In the genomic region with DNA sequence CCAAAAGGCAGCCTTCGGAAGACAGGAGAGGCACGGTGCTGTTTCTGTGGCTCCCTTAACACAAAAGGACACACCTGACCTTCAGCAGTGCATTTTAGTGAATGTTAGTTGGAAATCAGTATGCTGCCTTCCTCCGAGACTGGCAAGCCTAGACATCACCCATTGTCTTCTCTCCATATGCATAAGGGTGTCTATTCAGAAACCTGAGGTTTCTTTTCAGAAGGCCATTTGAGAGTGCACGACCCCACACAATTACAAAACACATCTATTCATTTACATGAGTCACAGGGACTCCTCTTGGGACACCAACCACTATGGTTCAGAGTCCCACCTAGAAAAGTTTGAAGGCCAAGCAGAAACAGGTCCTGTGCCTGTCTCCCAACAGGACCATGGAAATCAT, we compare ENCODE assay signal across 18 mouse cellular contexts.
A peak's percentile ranks its signal among the peaks of the same experiment; 100 is the strongest.
DNase-seq lines count a peak whose midpoint lies in the region; ATAC-seq and TF ChIP-seq lines count a peak whose summit lies in the region.
"Had no signal": no experiment of that assay in that cellular context is flagged by ENCODE, and none has a peak within 500 bp of the region (broad histone marks: within the 10 kb centered on the region; RNA-seq: fewer than 3 reads in every experiment).

No protein-coding gene starts in this region.

- no peaks in the 10 kb centered on the region for H3K9me3 ChIP-seq in hindbrain, embryonic 13.5 days
- no peaks in the 10 kb centered on the region for H3K9me3 ChIP-seq in hindbrain, embryonic 16.5 days (ENCODE audit: control insufficient read depth, low read length)
- no peaks in the 10 kb centered on the region for H3K9me3 ChIP-seq in midbrain, embryonic 14.5 days (ENCODE audit: control insufficient read depth, low read length)
- no peaks in the 10 kb centered on the region for H3K9me3 ChIP-seq in midbrain, embryonic 15.5 days
- H3K9me3 ChIP-seq in ES-E14 (ENCODE audit: control insufficient read depth, insufficient read depth, low read depth, low read length): no peaks in the 10 kb centered on the region
- H3K9me3 ChIP-seq: embryonic facial prominence, embryonic 13.5 days; heart, embryonic 12.5 days had no signal

- no peak for DNase-seq in midbrain, embryonic 14.5 days
- no peak for DNase-seq in ES-E14 (ENCODE audit: low read depth, low spot score)
- no peak for DNase-seq in adrenal gland, postnatal 10 days
- no peak for DNase-seq in gastrocnemius, postnatal 4 days (ENCODE audit: low spot score in 2 of 2)
- DNase-seq: adrenal gland, postnatal 25 days; cerebellum, adult 18-20 months; cerebellum, adult 9-11 months; cerebellum, postnatal 36 days; gastrocnemius, postnatal 10 days; heart, adult 2 months; kidney, adult 8-10 months had no signal

- in situ Hi-C loops in ES-E14 (cut with MboI; ENCODE audit: low sequenced_read_pairs in 2 of 2, unreplicated experiment in 2 of 2): no loop called here

- no peak overlapping the region for H3K4me3 ChIP-seq in hindbrain, embryonic 13.5 days
- H3K4me3 ChIP-seq in hindbrain, embryonic 16.5 days (ENCODE audit: low read length): no peak overlapping the region
- no peak overlapping the region for H3K4me3 ChIP-seq in midbrain, embryonic 14.5 days (replicated peaks; ENCODE audit: low read depth, low read length)
- no peak overlapping the region for H3K4me3 ChIP-seq in midbrain, embryonic 15.5 days
- H3K4me3 ChIP-seq in ES-E14 (ENCODE audit: insufficient read depth in 1 of 2, low read depth in 1 of 2, low read length in 2 of 2, poor library complexity in 1 of 2, severe bottlenecking in 1 of 2): no peak overlapping the region
- H3K4me3 ChIP-seq: embryonic facial prominence, embryonic 13.5 days; heart, adult 2 months; heart, embryonic 12.5 days had no signal

- H3K27ac ChIP-seq in hindbrain, embryonic 13.5 days: peak overlapping the region; percentile 55
- no peak overlapping the region for H3K27ac ChIP-seq in hindbrain, embryonic 16.5 days (ENCODE audit: low read depth, low read length)
- peak overlapping the region; percentile 20; the same call in 1 of the 2 replicates for H3K27ac ChIP-seq in midbrain, embryonic 14.5 days (replicated peaks; ENCODE audit: low read depth, low read length)
- H3K27ac ChIP-seq in midbrain, embryonic 15.5 days: no peak overlapping the region
- 0 out of 2 replicates have a peak overlapping the region, but pooled peaks have one; percentile 47 for H3K27ac ChIP-seq in ES-E14 (ENCODE audit: insufficient read depth, low read depth, low read length, poor library complexity, severe bottlenecking)
- H3K27ac ChIP-seq: embryonic facial prominence, embryonic 13.5 days; heart, adult 2 months had no signal

- peaks cover 35% of the 10 kb centered on the region for H3K4me1 ChIP-seq in hindbrain, embryonic 13.5 days (replicated peaks)
- H3K4me1 ChIP-seq in hindbrain, embryonic 16.5 days (ENCODE audit: control insufficient read depth, insufficient read depth, low read depth, low read length): peaks cover 6% of the 10 kb centered on the region
- peaks cover 22% of the 10 kb centered on the region for H3K4me1 ChIP-seq in midbrain, embryonic 14.5 days (ENCODE audit: control insufficient read depth, insufficient read depth, low read length)
- peaks cover 17% of the 10 kb centered on the region; the same call in 1 of the 2 replicates for H3K4me1 ChIP-seq in midbrain, embryonic 15.5 days
- H3K4me1 ChIP-seq in ES-E14 (ENCODE audit: control insufficient read depth in 2 of 2, insufficient read depth in 2 of 2, low read length in 2 of 2, poor library complexity in 1 of 2): peaks cover 16 to 28% of the 10 kb centered on the region in 2 experiments

- WGBS in hindbrain, embryonic 13.5 days: 43% methylated on average over 4 of the region's 4 CpGs
- 50% methylated on average over 4 of the region's 4 CpGs for WGBS in hindbrain, embryonic 16.5 days
- WGBS in midbrain, embryonic 14.5 days: 60% methylated on average over 4 of the region's 4 CpGs
- 64% methylated on average over 4 of the region's 4 CpGs for WGBS in midbrain, embryonic 15.5 days

- no peak overlapping the region for H3K4me2 ChIP-seq in hindbrain, embryonic 13.5 days
- H3K4me2 ChIP-seq in hindbrain, embryonic 16.5 days (ENCODE audit: low read length): no peak overlapping the region
- H3K4me2 ChIP-seq in midbrain, embryonic 14.5 days (ENCODE audit: low read length): no peak overlapping the region
- no peak overlapping the region for H3K4me2 ChIP-seq in midbrain, embryonic 15.5 days
- H3K4me2 ChIP-seq: embryonic facial prominence, embryonic 13.5 days had no signal

- H3K9ac ChIP-seq in hindbrain, embryonic 13.5 days: no peak overlapping the region
- H3K9ac ChIP-seq in hindbrain, embryonic 16.5 days (ENCODE audit: low read depth, low read length): no peak overlapping the region
- no peak overlapping the region for H3K9ac ChIP-seq in midbrain, embryonic 14.5 days (replicated peaks; ENCODE audit: low read length)
- H3K9ac ChIP-seq in midbrain, embryonic 15.5 days: no peak overlapping the region
- H3K9ac ChIP-seq in ES-E14 (ENCODE audit: insufficient read depth, low read depth, low read length, poor library complexity, severe bottlenecking): no peak overlapping the region
- H3K9ac ChIP-seq: embryonic facial prominence, embryonic 13.5 days; heart, embryonic 12.5 days had no signal

- ATAC-seq in hindbrain, embryonic 13.5 days (ENCODE audit: low FRiP score): no peak
- no peak for ATAC-seq in hindbrain, embryonic 16.5 days
- no peak for ATAC-seq in midbrain, embryonic 14.5 days (ENCODE audit: low FRiP score, low TSS enrichment)
- ATAC-seq in midbrain, embryonic 15.5 days (replicated peaks): no peak
- ATAC-seq: inflammation-experienced regulatory T-cells, adult 6 months; intestine, postnatal 0 days had no signal

- no peaks in the 10 kb centered on the region for H3K27me3 ChIP-seq in hindbrain, embryonic 13.5 days
- H3K27me3 ChIP-seq in hindbrain, embryonic 16.5 days (replicated peaks; ENCODE audit: control insufficient read depth, insufficient read depth, low read length): no peaks in the 10 kb centered on the region
- no peaks in the 10 kb centered on the region for H3K27me3 ChIP-seq in midbrain, embryonic 14.5 days (ENCODE audit: control insufficient read depth, insufficient read depth, low read length)
- no peaks in the 10 kb centered on the region for H3K27me3 ChIP-seq in midbrain, embryonic 15.5 days (replicated peaks)
- H3K27me3 ChIP-seq: embryonic facial prominence, embryonic 13.5 days; heart, embryonic 12.5 days had no signal

- H3K36me3 ChIP-seq in hindbrain, embryonic 13.5 days: no peaks in the 10 kb centered on the region
- no peaks in the 10 kb centered on the region for H3K36me3 ChIP-seq in hindbrain, embryonic 16.5 days (ENCODE audit: control insufficient read depth, insufficient read depth, low read length)
- H3K36me3 ChIP-seq in midbrain, embryonic 14.5 days (ENCODE audit: control insufficient read depth, insufficient read depth, low read length): no peaks in the 10 kb centered on the region
- no peaks in the 10 kb centered on the region for H3K36me3 ChIP-seq in midbrain, embryonic 15.5 days (replicated peaks)
- no peaks in the 10 kb centered on the region for H3K36me3 ChIP-seq in ES-E14 (ENCODE audit: control insufficient read depth, insufficient read depth, low read length, poor library complexity, severe bottlenecking)
- H3K36me3 ChIP-seq: embryonic facial prominence, embryonic 13.5 days; heart, embryonic 12.5 days had no signal

TF ChIP-seq in ES-E14, 5 proteins besides CTCF, POLR2A, EP300 and RAD21:
- TF ChIP-seq HCFC1 (IDR thresholded peaks at IDR 0.05; ENCODE audit: borderline replicate concordance, insufficient read depth, low read length) (no peak), CHD2 (IDR thresholded peaks at IDR 0.05; ENCODE audit: low read depth, low read length) (no peak), ZC3H11A (IDR thresholded peaks at IDR 0.05; ENCODE audit: borderline replicate concordance, low read depth, low read length) (no peak), MAFK (IDR thresholded peaks at IDR 0.05; ENCODE audit: insufficient read depth, low read depth, low read length) (no peak), ZNF384 (IDR thresholded peaks at IDR 0.05; ENCODE audit: low read depth, low read length) (no peak)

Comparison
In these comparisons a context has a peak if more than half of its experiments do, and no peak if none do; other contexts are left out.
1. H3K27ac ChIP-seq: peak in hindbrain, embryonic 13.5 days (single experiment), midbrain, embryonic 14.5 days (single experiment) and ES-E14 (single experiment); none in hindbrain, embryonic 16.5 days (single experiment) and midbrain, embryonic 15.5 days (single experiment).